Mouse (Mus musculus) layer of hippocampus, postnatal 14 days (tissue): Measurements from ENCODE around the gene Ube2d1. TPM values are rescaled to one million over a fixed set of nuclear protein-coding genes. Genes with fewer than 3 reads are reported as not detected.

Experiments used
- DNase-seq, 2 experiments: peaks; one replicate each; pipeline ENCODE4 v3.0.0; 2021 to 2022; ENCODE audit warnings: low spot score in 2 of 2, mixed read lengths in 1 of 2
- total RNA-seq, 2 experiments: library from RNA; stranded (reverse); gene quantifications; 2 replicates each; pipeline ENCODE4 v1.2.3; 2021

Ube2d1 gene
- total RNA-seq, 2 experiments from 2014 or later, result 56.2 to 62.6 TPM

- DNase-seq, result no peak
These were observed 6.7 kb upstream of the Ube2d1 start for GRCm38 (mm10) chr10:71291801-71292200.

DNA sequence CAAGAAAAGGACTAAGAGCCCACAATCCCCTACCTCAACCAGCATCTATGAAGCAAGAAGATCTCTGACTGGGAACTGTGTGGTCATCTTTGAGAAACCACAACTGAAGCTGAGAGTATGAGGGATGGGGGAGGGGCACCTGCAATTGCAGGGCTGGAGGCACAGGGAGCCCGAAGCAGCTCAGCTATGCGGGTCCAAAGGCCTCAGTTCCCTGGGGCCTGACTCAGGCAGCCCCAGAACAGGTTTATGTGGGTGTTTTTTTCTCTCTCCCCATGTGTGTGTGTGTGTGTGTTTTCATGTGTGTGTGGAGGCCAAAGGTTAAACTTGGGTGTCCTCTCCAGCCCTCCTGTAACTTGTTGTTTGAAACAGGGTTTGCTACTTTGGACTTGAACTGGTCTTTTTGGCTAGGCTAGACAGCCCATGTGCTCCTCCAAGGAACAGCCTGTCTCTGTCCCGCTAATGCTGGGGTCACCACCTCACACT is 6.2 kb upstream of the Ube2d1 start:
- no peak for DNase-seq

DNA sequence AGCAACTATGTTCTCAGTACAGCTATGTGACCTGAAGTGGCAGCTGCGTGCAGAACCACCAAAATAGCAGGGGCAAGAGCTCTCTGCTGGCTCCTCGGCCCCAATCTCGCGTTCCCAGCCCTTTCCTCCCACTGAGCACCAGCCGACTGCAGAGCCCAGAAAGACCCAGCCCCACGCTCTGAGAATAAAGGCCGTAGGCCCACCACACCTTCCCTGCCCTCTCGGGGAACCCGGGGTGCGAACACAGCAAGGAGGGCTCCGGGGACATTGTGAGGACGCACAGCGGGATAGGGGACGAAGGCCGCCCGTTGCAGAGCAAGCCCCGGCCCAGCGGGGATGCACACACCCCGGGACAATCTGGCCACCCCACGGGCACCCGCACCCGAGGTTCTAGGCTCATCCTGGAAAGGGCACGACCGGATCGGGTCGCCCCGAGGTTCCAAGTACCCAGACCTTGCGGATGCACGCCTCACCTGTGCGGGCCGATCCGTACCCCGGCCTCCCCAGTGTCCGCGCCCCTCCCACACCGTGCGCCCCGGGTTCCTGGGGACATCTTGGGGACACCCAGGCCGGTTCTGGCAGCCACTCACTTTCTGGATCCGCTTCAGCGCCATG is 444 bp downstream of the Ube2d1 start:
- no peak for DNase-seq

DNA sequence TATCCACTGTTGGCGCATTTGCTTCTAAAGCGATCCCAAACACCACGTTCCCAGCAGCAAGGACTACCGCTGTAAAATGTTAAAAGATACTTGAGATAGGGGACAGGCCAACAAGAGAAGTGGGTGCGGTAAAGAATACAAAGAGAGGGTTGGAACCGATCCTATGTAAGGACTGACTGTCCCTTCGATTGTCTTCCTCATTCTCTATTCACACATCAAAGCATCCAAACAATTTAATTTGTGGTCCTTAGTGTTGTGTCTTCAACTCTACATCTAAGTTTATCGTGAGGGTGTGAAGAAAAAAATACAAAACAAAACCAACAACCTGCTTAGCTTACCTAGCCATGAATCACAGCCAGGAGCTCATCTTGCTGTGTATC is 941 bp downstream of the Ube2d1 start:
- DNase-seq, result no peak

DNA sequence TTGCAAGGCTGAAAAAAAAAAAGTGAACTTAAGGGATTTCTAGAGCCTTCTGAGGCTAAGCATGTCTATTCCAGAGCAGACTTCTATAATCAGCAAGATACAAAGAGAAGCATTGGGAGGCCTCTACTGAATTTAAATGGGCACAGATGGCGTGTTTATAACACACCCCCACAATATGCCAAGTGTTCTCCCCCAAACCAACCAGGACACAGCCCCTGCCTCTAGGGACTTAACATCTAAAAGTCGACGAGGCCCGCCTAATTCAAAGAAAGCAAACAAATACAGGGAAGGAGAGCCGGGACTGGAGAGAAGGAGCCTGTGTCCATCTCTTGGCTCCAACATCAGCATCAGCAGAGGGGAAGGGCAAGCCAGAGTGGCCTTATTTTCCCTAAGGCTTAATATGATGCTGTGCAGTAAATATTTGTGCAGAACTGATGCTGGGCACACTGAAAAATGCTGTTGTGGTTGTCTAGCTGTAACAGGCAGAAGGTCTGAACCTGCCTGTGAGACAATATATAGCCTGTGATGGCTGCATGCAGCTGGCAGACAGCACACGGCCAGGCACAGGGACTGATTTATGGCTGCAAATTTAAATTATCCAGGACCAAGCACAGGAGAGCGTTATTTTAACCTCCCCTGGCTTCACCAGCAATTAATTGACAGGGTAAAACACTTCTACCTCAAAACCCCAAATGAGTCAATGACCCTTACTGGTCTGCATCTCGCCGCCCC is 11.9 kb downstream of the Ube2d1 start:
- peak in 1 of 2 experiments; percentile 61 for DNase-seq

DNA sequence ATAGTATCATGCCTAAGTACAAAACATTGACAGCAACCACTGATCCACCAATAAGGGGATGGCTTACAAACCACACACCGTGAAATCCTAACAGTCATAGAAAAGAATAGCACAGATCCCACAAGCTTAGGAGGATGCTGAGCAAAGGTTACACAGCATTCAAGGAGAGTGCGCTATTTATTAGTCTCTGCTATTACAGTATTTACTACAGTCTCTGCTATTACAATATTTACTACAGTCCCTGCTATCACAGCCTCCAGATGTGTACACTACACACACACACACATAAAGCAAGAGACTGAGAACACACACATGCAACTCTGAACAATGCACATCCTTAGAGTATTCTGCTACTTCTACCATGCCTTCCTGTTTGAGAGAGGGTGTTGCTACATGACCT is 17.1 kb downstream of the Ube2d1 start:
- no peak for DNase-seq

DNA sequence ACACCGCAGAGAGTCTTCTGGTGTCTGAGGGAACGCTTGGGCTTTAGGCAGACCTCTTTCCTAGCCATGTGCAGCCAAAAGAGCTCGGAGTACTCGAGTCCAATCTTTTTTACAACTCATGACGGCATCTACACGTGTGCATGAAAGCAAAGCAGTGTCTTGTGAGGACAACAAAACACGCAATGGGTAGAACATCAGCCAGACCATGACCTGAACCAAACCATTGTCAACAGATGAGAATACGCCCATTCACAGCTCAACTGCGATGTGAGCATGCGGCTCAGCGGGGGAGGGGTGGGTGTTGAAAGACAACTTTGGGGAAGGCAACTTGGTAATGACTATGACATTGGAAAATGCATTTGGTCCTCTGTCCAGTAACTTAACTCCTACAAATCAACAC is 17.6 kb downstream of the Ube2d1 start:
- DNase-seq, result no peak

DNA sequence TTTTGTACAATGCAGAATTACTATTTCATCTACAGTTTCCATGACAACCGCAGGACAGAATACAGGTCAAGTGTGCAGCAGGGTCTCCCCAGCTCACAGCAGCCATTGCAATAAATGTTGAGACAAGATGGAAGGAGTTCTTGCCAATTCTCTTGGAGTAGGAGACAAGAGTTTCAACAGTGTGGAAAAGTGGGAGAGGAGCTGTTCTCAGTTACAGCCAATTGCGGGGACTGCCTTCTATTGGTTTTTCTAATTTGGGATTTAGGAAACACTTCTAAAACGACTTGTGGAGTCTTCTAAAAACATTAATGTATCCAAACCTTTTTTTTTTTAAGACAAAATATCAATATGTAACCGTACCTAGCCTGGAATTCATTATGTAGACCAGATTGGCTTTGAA is 20.0 kb downstream of the Ube2d1 start:
- no peak for DNase-seq

GRCm38 (mm10) chr10:71261637-71262036 is 23.4 kb downstream of the Ube2d1 start:
- no peak for DNase-seq

- no peak for DNase-seq
These were observed 26.1 kb downstream of the Ube2d1 start for GRCm38 (mm10) chr10:71258943-71259342.

DNA sequence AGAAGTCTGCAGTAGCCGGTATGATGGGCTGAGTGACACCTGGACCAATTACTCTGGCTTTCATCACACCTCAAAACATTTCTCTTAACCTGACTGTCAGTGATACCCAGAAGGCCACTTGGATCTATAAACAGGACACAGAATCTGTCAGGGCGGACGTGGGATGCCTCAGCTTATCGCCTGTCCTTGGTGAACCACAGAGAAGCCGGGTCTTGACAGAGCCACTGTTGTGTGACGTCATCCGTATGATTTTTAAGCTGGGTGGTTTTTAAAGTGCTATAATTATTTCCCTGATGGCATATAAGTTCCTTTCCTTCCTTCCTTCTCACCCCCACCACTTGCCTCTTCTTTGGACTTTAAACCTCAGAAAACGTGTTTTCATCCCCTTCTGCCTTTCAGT is 26.5 kb downstream of the Ube2d1 start:
- no peak for DNase-seq

- DNase-seq, result no peak
These were observed 31.9 kb downstream of the Ube2d1 start for GRCm38 (mm10) chr10:71253147-71253546.

- no peak for DNase-seq
These were observed 32.6 kb downstream of the Ube2d1 start for GRCm38 (mm10) chr10:71252421-71252820.

DNA sequence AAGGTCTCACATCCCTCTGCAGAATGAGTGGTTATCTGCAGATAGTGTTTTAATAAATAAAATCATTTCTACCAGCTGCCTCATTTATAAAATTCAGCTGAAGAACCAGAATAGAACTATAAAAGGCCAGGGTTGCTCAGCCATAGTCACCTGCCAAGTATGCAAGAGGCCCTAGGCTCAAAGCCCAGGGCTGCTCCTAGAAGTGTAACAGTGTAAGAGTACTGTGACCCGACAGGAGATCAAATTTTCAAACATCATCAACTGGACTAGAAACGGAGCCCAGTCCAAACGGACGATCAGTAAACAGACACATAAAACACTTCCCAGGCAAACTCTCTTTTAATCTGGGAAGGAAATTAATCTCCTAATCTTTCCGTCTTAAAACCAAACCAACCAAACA is 33.2 kb downstream of the Ube2d1 start:
- DNase-seq, result no peak

DNA sequence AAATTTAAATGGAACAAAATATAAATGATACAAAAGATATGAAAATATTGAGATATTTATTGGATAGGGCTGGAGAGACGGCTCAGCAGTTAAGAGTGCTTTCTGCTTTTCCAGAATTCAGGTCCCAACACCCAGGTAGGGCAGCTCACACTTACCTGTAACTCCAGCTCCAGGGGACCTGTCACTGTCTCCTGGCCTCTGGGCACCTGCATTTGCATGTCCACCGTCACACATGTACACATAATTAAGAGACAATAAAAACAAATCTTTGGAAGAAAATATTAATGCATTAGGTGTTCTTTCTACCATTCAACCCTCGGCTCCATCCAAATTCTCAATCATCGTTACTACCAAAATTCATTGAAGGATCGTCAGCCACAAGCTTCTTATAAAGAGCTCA is 33.8 kb downstream of the Ube2d1 start:
- no peak for DNase-seq

DNA sequence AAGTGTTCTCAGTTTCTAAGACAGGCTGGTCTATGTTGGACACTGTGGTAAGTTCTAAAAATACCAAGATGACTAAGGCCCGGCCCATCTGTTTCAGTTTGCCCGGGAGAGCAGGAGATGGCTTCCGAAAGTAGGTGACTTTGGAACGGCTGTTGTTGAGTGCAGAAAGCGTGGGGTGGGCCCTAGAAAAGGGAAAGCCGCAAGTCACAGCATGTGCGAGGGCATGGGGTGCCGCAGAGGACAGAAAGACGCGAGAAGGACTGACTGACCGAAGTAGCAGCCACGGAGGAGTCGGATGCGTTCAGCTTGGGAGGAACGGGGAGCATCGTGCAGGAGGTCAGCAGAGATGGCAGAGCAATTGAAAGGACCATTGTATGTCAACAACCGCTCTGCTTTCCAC is 34.6 kb downstream of the Ube2d1 start:
- peak; percentile 54 to 65 for DNase-seq

DNA sequence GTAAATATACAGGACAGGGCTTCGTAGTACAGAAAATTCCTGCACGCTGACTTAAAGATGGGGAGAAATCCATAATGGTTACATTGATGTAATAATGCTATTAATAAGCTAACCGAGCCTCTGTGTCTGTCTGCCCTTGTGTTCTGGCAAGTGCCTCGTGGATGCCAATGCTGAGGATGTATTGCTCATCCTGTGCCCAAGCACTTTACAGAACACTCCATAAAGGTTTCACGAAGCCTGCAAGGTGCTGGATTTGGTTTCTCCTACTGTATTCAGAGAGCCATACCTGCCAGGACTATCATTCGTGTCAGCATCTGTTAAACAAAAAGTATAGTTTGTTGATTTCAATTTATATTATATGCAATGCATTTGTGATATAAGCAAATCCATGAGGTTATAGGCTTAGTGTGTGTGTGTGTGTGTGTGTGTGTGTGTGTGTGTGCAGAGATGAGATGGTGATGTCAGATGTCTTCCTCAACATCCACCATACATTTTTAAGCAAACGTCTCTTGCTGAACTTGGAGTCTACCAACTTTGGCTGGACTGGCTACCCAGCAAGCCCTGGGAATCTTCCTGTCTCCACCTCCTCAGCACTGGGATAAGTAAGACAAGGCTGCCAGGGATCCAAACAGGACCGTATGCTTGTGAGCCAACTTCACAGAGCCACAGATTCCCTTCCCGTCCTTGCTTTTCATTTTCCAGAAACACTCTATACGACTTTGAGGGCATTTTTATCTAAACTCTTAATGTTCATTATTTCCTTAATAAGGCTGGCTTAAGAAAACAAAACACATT is 35.8 kb downstream of the Ube2d1 start:
- no peak for DNase-seq

GRCm38 (mm10) chr10:71246956-71247355 is 38.1 kb downstream of the Ube2d1 start:
- no peak for DNase-seq

DNA sequence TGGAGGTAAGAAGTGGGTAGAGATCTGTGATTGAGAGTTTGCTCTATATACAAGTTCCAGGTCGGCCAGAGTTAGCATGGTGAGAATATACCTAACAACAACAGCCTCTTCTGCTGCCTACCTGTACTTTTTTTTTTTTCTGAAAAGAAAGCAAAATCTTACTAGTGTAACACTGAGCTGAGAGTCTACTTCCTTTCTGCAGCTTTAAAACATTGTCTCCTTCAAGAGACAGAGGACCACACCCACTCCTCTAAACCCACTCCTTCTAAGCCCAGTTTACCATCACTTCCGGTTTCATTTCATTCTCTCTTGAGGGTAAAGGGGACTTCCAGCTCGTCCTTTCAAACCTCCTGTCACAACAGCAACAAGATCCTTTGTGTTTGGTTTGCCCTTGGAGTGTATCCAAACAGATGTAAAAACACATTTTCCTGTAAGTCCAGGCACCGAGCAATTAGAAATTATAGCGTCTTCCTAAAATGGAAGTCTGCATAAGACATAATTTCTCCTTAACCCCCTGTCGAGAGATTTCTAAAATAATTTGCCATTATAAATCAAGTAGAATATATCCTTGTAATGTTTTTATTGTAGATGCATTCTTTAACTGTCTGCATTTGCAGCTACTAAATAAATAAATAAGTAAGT is 45.5 kb downstream of the Ube2d1 start:
- no peak for DNase-seq

DNA sequence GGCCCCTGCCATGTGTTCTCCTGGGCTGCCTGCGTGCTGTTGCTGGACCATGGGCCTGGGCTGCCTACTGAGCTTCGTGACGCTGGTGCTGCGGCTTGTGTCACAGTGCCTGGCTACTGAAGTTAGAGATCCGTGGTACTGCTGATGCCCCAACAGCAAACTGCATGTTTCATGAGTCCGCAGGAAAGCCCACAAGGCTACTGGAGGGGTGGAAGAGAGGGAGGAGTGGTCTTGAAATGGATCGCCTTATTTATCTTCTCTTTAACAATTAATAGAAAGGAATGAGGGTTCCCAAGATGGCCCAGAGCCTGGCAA is 46.9 kb downstream of the Ube2d1 start, which contains the start of gene Tfam:
Gene Tfam, minus strand, starts transcription at position 41 of the 315 bp plus-strand sequence.
- no peak for DNase-seq

DNA sequence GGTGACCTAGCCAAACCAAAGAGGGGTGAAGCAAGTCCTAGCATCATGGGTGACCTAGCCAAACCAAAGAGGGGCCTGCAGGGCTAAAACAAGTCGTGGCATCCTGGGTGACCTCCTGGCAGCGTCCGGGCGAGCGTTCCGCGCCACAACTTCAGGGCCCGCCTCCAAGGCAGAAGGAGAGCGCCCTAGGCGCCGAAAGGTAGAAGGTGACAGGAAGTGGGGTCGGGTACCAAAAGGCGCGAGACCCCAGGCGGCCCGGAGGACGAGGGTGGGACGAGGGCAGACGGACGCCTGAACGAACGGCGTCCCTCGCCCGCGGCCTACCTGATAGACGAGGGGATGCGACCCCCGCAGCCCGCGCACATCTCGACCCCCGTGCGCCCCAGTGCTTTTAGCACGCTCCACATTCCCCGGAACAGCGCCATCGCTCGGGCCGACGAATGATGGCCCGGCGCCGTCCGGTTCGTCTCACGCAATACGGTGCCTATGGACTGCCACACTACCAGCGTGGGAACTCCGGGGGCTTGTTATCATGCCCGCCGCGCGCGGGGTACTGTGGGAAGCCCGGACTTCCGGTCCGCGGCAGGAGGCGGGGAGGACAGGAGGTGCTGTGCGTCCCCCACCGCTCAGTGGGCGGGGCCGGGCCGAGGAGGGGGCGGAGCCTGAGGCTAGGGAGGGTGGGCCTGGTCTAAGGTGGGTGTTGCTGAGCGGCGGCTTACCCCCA is 47.4 kb downstream of the Ube2d1 start:
- DNase-seq, result peak; percentile 89 to 95
